Mouse (Mus musculus) E14TG2a.4 (cell line): ENCODE measurements around the gene Fry.

Source experiments
- CTCF ChIP-seq: conservative IDR thresholded peaks from 2 replicates; pipeline ENCODE4 v1.5.1; 2014; ENCODE audit warnings: low read length
- NANOG ChIP-seq: IDR thresholded peaks from 2 replicates; pipeline ENCODE4 v1.6.1; 2014; ENCODE audit warnings: borderline replicate concordance, low read length, mixed read lengths
- POU5F1 ChIP-seq: IDR thresholded peaks from 2 replicates; pipeline ENCODE4 v1.6.1; 2014; ENCODE audit warnings: low read length, borderline replicate concordance

GRCm38 (mm10) chr5:150207596-150207995, 89.2 kb downstream of the Fry start:
- no peak for TF ChIP-seq CTCF
- TF ChIP-seq NANOG = no peak
- no peak for TF ChIP-seq POU5F1
